Mouse (Mus musculus) forebrain, postnatal 0 days (tissue): ENCODE results near the gene Syngr1. TPM values are rescaled to one million over a fixed set of nuclear protein-coding genes. Genes with fewer than 3 reads are reported as not detected.

Experiments used
- ATAC-seq: fragments of 200-750 bp; cut with Nextera tagmentation; 2 replicates; pipeline ENCODE4 v1.8.0; 2017; ENCODE audit warnings: mild to moderate bottlenecking, moderate library complexity
- DNase-seq: peaks from one replicate; pipeline ENCODE4 v3.0.0-alpha.2; 2015
- H3K27ac ChIP-seq: fragments of 300-500 bp; sonication (generic); 2 replicates; pipeline ENCODE4 v1.5.1; 2014; ENCODE audit warnings: low read depth, mild to moderate bottlenecking, antibody characterized with exemption, low read length, moderate library complexity, mixed read lengths
- H3K27me3 ChIP-seq: fragments of 300-500 bp; sonication (generic); 2 replicates; pipeline ENCODE4 v1.6.1; 2014; ENCODE audit warnings: mild to moderate bottlenecking, low read length, mixed read lengths; ENCODE audit not compliant: insufficient read depth
- H3K36me3 ChIP-seq: fragments of 300-500 bp; sonication (generic); 2 replicates; pipeline ENCODE4 v1.6.1; 2014; ENCODE audit warnings: mild to moderate bottlenecking, moderate library complexity; ENCODE audit not compliant: insufficient read depth
- H3K4me1 ChIP-seq: fragments of 300-500 bp; sonication (generic); 2 replicates; pipeline ENCODE4 v1.6.1; 2014; ENCODE audit warnings: antibody characterized with exemption; ENCODE audit not compliant: insufficient read depth
- H3K4me2 ChIP-seq: fragments of 300-500 bp; sonication (generic); 2 replicates; pipeline ENCODE4 v1.6.1; 2014; ENCODE audit warnings: low read depth, mild to moderate bottlenecking, moderate library complexity
- H3K4me3 ChIP-seq: fragments of 300-500 bp; sonication (generic); 2 replicates; pipeline ENCODE4 v1.5.1; 2014; ENCODE audit warnings: low read depth, low read length, mixed read lengths
- H3K9ac ChIP-seq: fragments of 300-500 bp; sonication (generic); 2 replicates; pipeline ENCODE4 v1.6.1; 2014; ENCODE audit warnings: mild to moderate bottlenecking
- H3K9me3 ChIP-seq: fragments of 300-500 bp; sonication (generic); 2 replicates; pipeline ENCODE4 v1.6.1; 2016; ENCODE audit warnings: low read length
- CTCF ChIP-seq: sonication (generic); IDR thresholded peaks from 2 replicates; pipeline ENCODE4 v1.5.1; 2016; ENCODE audit warnings: antibody characterized with exemption, control low read depth, low read depth
- WGBS: fragments of 180-500 bp; shearing (Covaris S2); extraction: QIAGEN DNeasy Blood & Tissue Kit; methylation state at CpG from one replicate; pipeline ENCODE4 v1.1.7; 2014; 5-methylcytosine and 5-hydroxymethylcytosine counted together
- polyA plus RNA-seq: library from polyadenylated mRNA; unstranded; fragments of >200 nt; fragmentation: Nextera tagmentation; extraction: Ambion mirVana; gene quantifications from 2 replicates; pipeline ENCODE4 v1.2.1, GENCODE M21; 2015
- total RNA-seq: library from RNA; depleted of rRNA; stranded (reverse); fragments of >200 nt; gene quantifications from 2 replicates; pipeline ENCODE4 v1.2.3, GENCODE M21; 2014

The Syngr1 gene
- total and polyA plus RNA-seq, 2 experiments from 2014 or later, result 69.0 to 127 TPM

DNA sequence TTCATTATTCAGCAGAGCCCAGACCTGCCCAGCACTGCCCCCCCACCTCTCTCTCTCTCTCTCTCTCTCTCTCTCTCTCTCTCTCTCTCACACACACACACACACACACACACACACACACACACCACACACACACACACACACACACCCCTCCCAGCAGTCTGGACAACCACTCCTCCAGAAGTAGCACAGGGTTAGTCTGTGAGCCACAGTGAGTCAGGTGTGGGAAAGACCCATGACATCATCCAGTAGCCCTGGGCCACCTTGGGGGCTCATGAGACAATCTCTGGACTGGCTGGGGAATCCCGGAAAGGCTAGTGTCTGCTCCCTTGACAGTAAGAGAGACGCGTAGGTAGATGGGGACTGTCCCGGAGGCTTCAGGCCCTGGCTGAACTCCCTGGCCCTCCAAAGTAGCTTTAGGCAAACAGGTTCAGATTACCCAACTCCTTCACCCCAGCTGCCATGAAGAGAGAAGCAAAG, 30.0 kb upstream of the Syngr1 start:
- ATAC-seq (no peak), DNase-seq (no peak)
- no peak overlapping the region for H3K4me2 ChIP-seq
- TF ChIP-seq CTCF, result no peak
- no peaks in the 10 kb centered on the region for H3K36me3 ChIP-seq
- no peaks in the 10 kb centered on the region for H3K9me3 ChIP-seq
- no peak overlapping the region for H3K27ac ChIP-seq
- no peak overlapping the region for H3K9ac ChIP-seq
- 93% methylated on average over 4 of the region's 4 CpGs for WGBS
- H3K27me3 ChIP-seq, result no peaks in the 10 kb centered on the region
- H3K4me1 ChIP-seq, result no peaks in the 10 kb centered on the region
- H3K4me3 ChIP-seq, result no peak overlapping the region

DNA sequence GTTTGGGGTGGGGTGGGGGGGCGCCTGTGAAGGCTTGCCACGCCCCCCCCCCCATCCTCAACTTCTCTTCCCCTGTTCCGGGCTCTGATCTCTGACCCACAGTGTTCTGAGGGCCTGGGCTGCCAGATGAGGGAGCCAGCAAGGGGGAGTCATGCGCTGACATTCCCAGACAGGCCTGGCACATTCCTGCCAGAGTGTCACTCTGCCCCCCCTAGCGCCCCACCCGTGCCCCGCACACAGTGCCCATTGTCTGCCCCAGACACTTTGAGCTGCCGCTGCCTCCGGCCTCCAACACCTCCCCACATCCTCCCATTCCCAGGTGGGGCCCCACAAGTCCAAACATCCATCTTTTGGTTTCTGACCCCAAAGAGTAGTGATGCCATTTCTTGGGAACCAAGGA, 28.8 kb upstream of the Syngr1 start:
- H3K9ac ChIP-seq, result no peak overlapping the region
- 72% methylated on average over 6 of the region's 9 CpGs for WGBS
- H3K9me3 ChIP-seq, result no peaks in the 10 kb centered on the region
- DNase-seq (no peak), ATAC-seq (no peak)
- no peaks in the 10 kb centered on the region for H3K27me3 ChIP-seq
- H3K36me3 ChIP-seq, result no peaks in the 10 kb centered on the region
- no peak overlapping the region for H3K27ac ChIP-seq
- TF ChIP-seq CTCF, result no peak
- H3K4me3 ChIP-seq, result no peak overlapping the region
- H3K4me2 ChIP-seq, result no peak overlapping the region
- no peaks in the 10 kb centered on the region for H3K4me1 ChIP-seq

DNA sequence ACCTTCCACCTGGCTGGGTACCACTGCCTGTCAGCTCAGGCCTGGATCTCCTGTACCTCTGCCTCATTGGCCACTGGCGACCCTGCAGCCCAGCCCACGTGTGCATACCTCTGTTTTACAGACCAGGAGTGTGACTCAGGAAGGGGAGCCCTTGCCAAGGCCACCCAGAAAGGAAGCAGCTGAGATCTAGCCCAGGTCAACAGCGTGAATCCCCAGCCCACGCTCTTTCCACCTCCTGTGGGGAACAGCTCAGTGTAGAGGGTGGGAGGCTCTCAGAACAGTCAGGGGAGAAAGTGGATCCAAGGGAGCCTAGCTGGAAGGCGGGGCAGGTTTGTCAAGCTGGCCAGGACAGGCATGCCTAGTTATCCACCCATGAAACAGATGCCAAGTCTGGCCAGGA, 28.3 kb upstream of the Syngr1 start:
- Histone ChIP-seq H3K27me3 (no peaks in the 10 kb centered on the region), H3K27ac (no peak overlapping the region), H3K9me3 (no peaks in the 10 kb centered on the region), H3K4me3 (no peak overlapping the region), H3K4me2 (no peak overlapping the region), H3K36me3 (no peaks in the 10 kb centered on the region), H3K9ac (no peak overlapping the region), H3K4me1 (no peaks in the 10 kb centered on the region)
- no peak for ATAC-seq
- no peak for DNase-seq
- 37% methylated on average over 5 of the region's 5 CpGs for WGBS
- TF ChIP-seq CTCF, result no peak

DNA sequence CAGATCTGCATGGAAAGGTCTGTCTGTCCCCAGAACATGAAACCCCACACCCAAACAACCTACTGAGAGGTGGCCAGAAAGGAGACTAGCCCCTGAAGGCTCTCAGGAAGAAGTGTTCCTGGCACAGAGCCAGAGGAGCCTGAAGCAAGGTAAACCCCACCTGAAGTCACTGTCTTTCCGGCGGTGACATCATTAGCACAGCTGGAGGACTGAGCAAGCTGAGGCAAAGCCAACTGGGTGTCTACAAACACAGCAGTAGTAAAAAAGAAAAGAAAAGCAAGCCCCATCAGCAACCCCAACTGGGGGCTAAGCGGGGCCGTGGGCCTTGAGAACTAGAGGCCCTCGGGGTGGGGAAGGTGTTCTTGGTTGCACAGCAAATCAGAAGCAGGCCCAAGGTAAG, 26.2 kb upstream of the Syngr1 start:
- no peak overlapping the region for H3K4me2 ChIP-seq
- no peak for TF ChIP-seq CTCF
- H3K9ac ChIP-seq, result no peak overlapping the region
- H3K27ac ChIP-seq, result no peak overlapping the region
- no peak for ATAC-seq
- no peaks in the 10 kb centered on the region for H3K9me3 ChIP-seq
- no peaks in the 10 kb centered on the region for H3K27me3 ChIP-seq
- WGBS, result 75% methylated on average over 5 of the region's 5 CpGs
- H3K4me3 ChIP-seq, result no peak overlapping the region
- DNase-seq, result no peak
- no peaks in the 10 kb centered on the region for H3K4me1 ChIP-seq
- H3K36me3 ChIP-seq, result no peaks in the 10 kb centered on the region

DNA sequence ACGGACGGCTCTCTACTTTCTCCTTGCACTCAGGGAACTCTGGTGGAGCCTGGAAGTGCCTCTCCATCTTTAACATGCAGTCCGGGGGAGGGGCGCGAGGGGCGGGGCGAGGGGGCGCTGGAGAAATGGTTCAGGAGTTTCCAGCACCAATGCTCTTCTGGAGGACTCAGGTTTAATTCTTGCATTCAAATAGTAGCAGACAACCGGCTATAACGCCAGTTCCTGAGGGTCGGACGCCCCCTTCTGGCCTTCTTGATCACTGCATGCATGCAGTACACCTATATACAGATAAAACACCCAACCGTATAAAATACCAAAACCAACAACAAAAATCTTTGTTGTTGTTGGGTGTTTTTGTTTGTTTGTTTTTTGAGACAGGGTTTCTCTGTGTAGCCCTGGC, 25.7 kb upstream of the Syngr1 start:
- whole genome bisulfite sequencing, result 16% methylated on average over 13 of the region's 13 CpGs
- no peak overlapping the region for H3K9ac ChIP-seq
- no peaks in the 10 kb centered on the region for H3K36me3 ChIP-seq
- no peak overlapping the region for H3K4me3 ChIP-seq
- H3K4me1 ChIP-seq, result no peaks in the 10 kb centered on the region
- ATAC-seq, result no peak
- no peak overlapping the region for H3K27ac ChIP-seq
- peak; percentile 58 for TF ChIP-seq CTCF
- no peak for DNase-seq
- no peaks in the 10 kb centered on the region for H3K9me3 ChIP-seq
- no peaks in the 10 kb centered on the region for H3K27me3 ChIP-seq
- no peak overlapping the region for H3K4me2 ChIP-seq

DNA sequence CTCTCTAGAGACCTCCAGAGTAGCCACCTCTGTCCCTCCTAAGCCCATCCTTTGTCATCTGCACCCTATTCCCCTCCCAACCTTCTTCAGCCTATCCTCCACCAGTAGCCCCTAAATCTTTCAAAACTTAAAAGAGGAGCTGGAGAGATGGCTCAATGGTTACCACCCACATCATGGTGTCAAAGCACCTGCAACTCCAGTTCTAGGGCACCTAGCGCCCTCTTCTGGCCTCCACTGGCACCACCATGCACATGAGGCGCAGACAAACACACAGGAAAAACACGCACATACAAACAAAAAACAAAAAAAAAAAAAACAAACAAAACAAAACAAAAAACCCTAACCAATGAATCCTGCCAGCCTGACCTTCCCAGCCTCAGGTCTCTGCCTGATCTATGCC, 24.6 kb upstream of the Syngr1 start:
- Histone ChIP-seq H3K27ac (no peak overlapping the region), H3K9me3 (no peaks in the 10 kb centered on the region), H3K4me3 (no peak overlapping the region), H3K4me2 (no peak overlapping the region), H3K36me3 (no peaks in the 10 kb centered on the region), H3K4me1 (no peaks in the 10 kb centered on the region), H3K9ac (no peak overlapping the region), H3K27me3 (no peaks in the 10 kb centered on the region)
- no peak for ATAC-seq
- 60% methylated on average over 3 of the region's 3 CpGs for WGBS
- DNase-seq, result no peak
- peak; percentile 61 for TF ChIP-seq CTCF

DNA sequence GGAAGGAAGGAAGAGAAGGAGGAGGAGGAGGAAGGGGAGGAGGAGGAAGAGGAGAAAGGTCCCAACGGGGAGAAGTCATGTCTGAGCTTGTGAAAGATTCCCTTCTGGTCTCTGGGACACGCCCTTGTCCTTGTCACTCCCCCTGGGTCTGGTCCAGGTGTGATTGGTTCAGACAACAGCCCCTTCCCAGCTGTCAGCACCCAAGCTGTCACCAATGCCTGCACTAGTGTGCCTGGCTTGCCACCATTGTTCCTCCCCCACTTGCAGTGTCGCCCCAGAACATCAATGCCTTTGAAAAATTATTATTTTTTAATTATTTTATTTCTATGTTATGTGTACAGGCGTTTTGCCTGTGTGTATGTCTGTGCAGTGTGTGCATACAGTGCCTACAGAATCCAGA, 22.0 kb upstream of the Syngr1 start:
- no peak for ATAC-seq
- Histone ChIP-seq H3K4me1 (no peaks in the 10 kb centered on the region), H3K4me2 (no peak overlapping the region)

More for the DNA sequence above, 22.0 kb upstream of the Syngr1 start:
- no peaks in the 10 kb centered on the region for H3K27me3 ChIP-seq
- 61% methylated on average over 4 of the region's 4 CpGs for WGBS
- no peaks in the 10 kb centered on the region for H3K9me3 ChIP-seq
- DNase-seq, result no peak
- TF ChIP-seq CTCF, result no peak
- H3K27ac ChIP-seq, result no peak overlapping the region
- no peaks in the 10 kb centered on the region for H3K36me3 ChIP-seq
- H3K4me3 ChIP-seq, result no peak overlapping the region
- H3K9ac ChIP-seq, result no peak overlapping the region
